Mouse (Mus musculus) T-helper 1 cell (primary cell): Measurements from ENCODE around the gene Pla2g4e.

Experiments
- in situ Hi-C: fragments of 300-600 bp; cut with MboI, MseI; formaldehyde crosslinking; loops from one replicate; pipeline ENCODE4 v1.15.1; 2025; ENCODE audit warnings: high pct_unique_total_duplicates

Gene Pla2g4e

GRCm38 (mm10) chr2:120124946-120125345 lies 120.2 kb downstream of the Pla2g4e start:
- in situ Hi-C loops: no loop called here

DNA sequence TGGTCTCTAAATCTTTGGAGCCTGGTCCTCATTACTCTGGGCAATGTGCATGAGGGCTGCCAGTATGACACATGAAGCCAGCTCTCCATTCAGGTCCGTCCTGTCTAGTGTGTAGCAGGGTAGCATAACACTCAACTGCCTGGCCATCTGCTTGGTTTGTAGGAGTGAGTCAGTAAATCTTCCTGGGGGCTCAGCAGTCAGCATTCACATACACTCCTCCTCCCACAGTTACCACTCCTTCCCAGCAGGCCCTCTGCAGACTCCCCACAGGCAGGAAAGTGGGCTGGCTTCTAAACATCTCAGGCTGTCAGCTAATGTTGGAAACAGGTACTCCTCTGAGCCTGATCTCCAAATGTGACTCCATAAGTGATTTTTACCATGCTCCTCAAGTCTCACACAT lies 121.0 kb downstream of the Pla2g4e start:
- in situ Hi-C loops: no loop called here

- in situ Hi-C loops: no loop called here
Measured at GRCm38 (mm10) chr2:120122983-120123382, 122.2 kb downstream of the Pla2g4e start.

DNA sequence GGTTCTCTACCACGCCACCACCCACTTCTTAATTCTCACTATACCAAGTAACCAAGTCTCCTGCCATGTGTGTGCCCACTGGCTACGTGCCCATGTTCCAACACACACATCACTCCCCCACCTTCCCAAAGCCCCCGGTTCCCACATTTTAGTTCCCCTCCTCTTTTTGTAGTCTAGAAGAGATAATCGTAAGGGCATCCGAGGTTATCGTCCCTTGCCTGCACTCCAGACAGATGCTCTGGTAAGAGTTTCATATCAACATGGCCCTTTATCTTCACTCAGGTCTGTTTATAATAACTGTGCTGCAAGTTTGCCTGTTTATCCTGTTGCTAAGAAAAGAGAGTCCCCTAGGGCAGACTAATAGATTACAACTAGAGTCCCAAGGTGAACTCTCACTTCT lies 127.8 kb downstream of the Pla2g4e start:
- in situ Hi-C loops: no loop called here
